Mouse (Mus musculus) erythroblast, embryonic 14.5 days (primary cell): ENCODE data around the gene Ctr9.

ENCODE experiments used
- GATA1 ChIP-seq: IDR thresholded peaks from 2 replicates; pipeline ENCODE4 v1.6.1; 2012; ENCODE audit warnings: low read length, inconsistent platforms, mixed read lengths
- TAL1 ChIP-seq: IDR thresholded peaks from 3 replicates; pipeline ENCODE4 v1.6.1; 2012; ENCODE audit warnings: low read length, inconsistent platforms, mixed read lengths

- TF ChIP-seq TAL1 (no peak), GATA1 (no peak)
These were observed 11.8 kb upstream of the Ctr9 start for GRCm38 (mm10) chr7:111016921-111017320.
